Mouse (Mus musculus): ENCODE results near the gene Rbm38. TPM values are rescaled to one million over a fixed set of nuclear protein-coding genes. Genes with fewer than 3 reads are reported as not detected.
A peak's percentile ranks its signal among the peaks of the same experiment; 100 is the strongest.

The Rbm38 gene
- polyA plus RNA-seq (2016; fragmentation: Nextera tagmentation; extraction: Ambion mirVana) = 65.0 and 67.6 TPM in 2 replicates

- Histone ChIP-seq H3K4me2 (peak within 1 kb of the TSS; percentile 76), H3K36me3 (replicated peaks) (peaks cover 25% of the 10 kb centered on the region), H3K4me3 (replicated peaks) (peak within 1 kb of the TSS; percentile 38), H3K9ac (peak within 1 kb of the TSS; percentile 36), H3K4me1 (peaks cover 49% of the 10 kb centered on the region), H3K27me3 (peaks cover 35% of the 10 kb centered on the region), H3K27ac (no peak within 1 kb of the TSS), H3K9me3 (no peaks in the 10 kb centered on the region)
- WGBS = 29% methylated on average over 11 of the region's 11 CpGs
- ATAC-seq (ENCODE audit: low FRiP score) = no peak
These were observed at the start of gene Rbm38 for GRCm38 (mm10) chr2:173020430-173020829. Gene Rbm38 (plus strand): TSS chr2:173020498.

- no peaks in the 10 kb centered on the region for H3K9me3 ChIP-seq
- no peak overlapping the region for H3K4me2 ChIP-seq
- H3K27ac ChIP-seq = no peak overlapping the region
- 86% methylated on average over 2 of the region's 2 CpGs for WGBS
- no peak for ATAC-seq (ENCODE audit: low FRiP score)
- H3K9ac ChIP-seq = no peak overlapping the region
- H3K36me3 ChIP-seq (replicated peaks) = no peaks in the 10 kb centered on the region
- H3K27me3 ChIP-seq = no peaks in the 10 kb centered on the region
- peaks cover 12% of the 10 kb centered on the region for H3K4me1 ChIP-seq
- no peak overlapping the region for H3K4me3 ChIP-seq (replicated peaks)
These were observed 48.4 kb upstream of the Rbm38 start for GRCm38 (mm10) chr2:172971865-172972264.

- no peak for ATAC-seq (ENCODE audit: low FRiP score)
- H3K4me3 ChIP-seq (replicated peaks) = no peak overlapping the region
- no peak overlapping the region for H3K27ac ChIP-seq
- H3K27me3 ChIP-seq = no peaks in the 10 kb centered on the region
- no peak overlapping the region for H3K4me2 ChIP-seq
- no peak overlapping the region for H3K9ac ChIP-seq
- no peaks in the 10 kb centered on the region for H3K9me3 ChIP-seq
- no peaks in the 10 kb centered on the region for H3K36me3 ChIP-seq (replicated peaks)
- peaks cover 25% of the 10 kb centered on the region for H3K4me1 ChIP-seq
- 25% methylated on average over 7 of the region's 7 CpGs for WGBS
These were observed 46.3 kb upstream of the Rbm38 start for GRCm38 (mm10) chr2:172973806-172974565.

- Histone ChIP-seq H3K27me3 (no peaks in the 10 kb centered on the region), H3K9ac (no peak overlapping the region), H3K36me3 (replicated peaks) (no peaks in the 10 kb centered on the region), H3K4me1 (peaks cover 25% of the 10 kb centered on the region), H3K4me3 (replicated peaks) (no peak overlapping the region), H3K4me2 (no peak overlapping the region), H3K27ac (no peak overlapping the region), H3K9me3 (peaks cover 2% of the 10 kb centered on the region; the same call in 1 of the 2 replicates)
- ATAC-seq (ENCODE audit: low FRiP score) = no peak
- WGBS = 33% methylated on average over 7 of the region's 7 CpGs
These were observed 45.6 kb upstream of the Rbm38 start for GRCm38 (mm10) chr2:172974701-172975100.

- Histone ChIP-seq H3K4me3 (replicated peaks) (no peak overlapping the region), H3K4me2 (no peak overlapping the region), H3K27ac (no peak overlapping the region), H3K36me3 (replicated peaks) (no peaks in the 10 kb centered on the region), H3K4me1 (peaks cover 25% of the 10 kb centered on the region), H3K27me3 (no peaks in the 10 kb centered on the region), H3K9ac (no peak overlapping the region), H3K9me3 (peaks cover 5% of the 10 kb centered on the region; the same call in 1 of the 2 replicates)
- ATAC-seq (ENCODE audit: low FRiP score) = no peak
- 86% methylated on average over 6 of the region's 6 CpGs for WGBS
These were observed 45.1 kb upstream of the Rbm38 start for GRCm38 (mm10) chr2:172975159-172975558.

GRCm38 (mm10) chr2:172976661-172977238 lies 43.5 kb upstream of the Rbm38 start:
- no peaks in the 10 kb centered on the region for H3K36me3 ChIP-seq (replicated peaks)
- peak overlapping the region; percentile 45; the same call in 1 of the 2 replicates for H3K4me2 ChIP-seq
- no peak overlapping the region for H3K27ac ChIP-seq
- H3K4me1 ChIP-seq = peaks cover 25% of the 10 kb centered on the region
- H3K9me3 ChIP-seq = peaks cover 5% of the 10 kb centered on the region; the same call in 1 of the 2 replicates
- no peak overlapping the region for H3K4me3 ChIP-seq (replicated peaks)
- no peaks in the 10 kb centered on the region for H3K27me3 ChIP-seq
- ATAC-seq (ENCODE audit: low FRiP score) = no peak
- WGBS = 23% methylated on average over 7 of the region's 7 CpGs
- no peak overlapping the region for H3K9ac ChIP-seq

- H3K27ac ChIP-seq = peak within 1 kb of the TSS; percentile 59; the same call in 1 of the 2 replicates
- no peaks in the 10 kb centered on the region for H3K27me3 ChIP-seq
These were observed 42.7 kb upstream of the Rbm38 start, which contains the start of gene Spo11 for GRCm38 (mm10) chr2:172977409-172978130. Gene Spo11 (plus strand): TSS chr2:172977700.

GRCm38 (mm10) chr2:172978131-172978633 lies 42.1 kb upstream of the Rbm38 start:
- Histone ChIP-seq H3K27ac (peak overlapping the region; percentile 59; the same call in 1 of the 2 replicates), H3K4me1 (peaks cover 25% of the 10 kb centered on the region), H3K4me2 (no peak overlapping the region), H3K9ac (no peak overlapping the region), H3K4me3 (replicated peaks) (no peak overlapping the region), H3K9me3 (peaks cover 5% of the 10 kb centered on the region; the same call in 1 of the 2 replicates), H3K27me3 (no peaks in the 10 kb centered on the region), H3K36me3 (replicated peaks) (no peaks in the 10 kb centered on the region)
- no peak for ATAC-seq (ENCODE audit: low FRiP score)
- 48% methylated on average over 4 of the region's 4 CpGs for WGBS

More at GRCm38 (mm10) chr2:172977409-172978130, 42.7 kb upstream of the Rbm38 start, which contains the start of gene Spo11:
- H3K4me1 ChIP-seq = peaks cover 25% of the 10 kb centered on the region
- peaks cover 5% of the 10 kb centered on the region; the same call in 1 of the 2 replicates for H3K9me3 ChIP-seq
- H3K4me2 ChIP-seq = peak within 1 kb of the TSS; percentile 45
- ATAC-seq (ENCODE audit: low FRiP score) = peak; percentile 53; the same call in 1 of the 2 replicates
- H3K4me3 ChIP-seq (replicated peaks) = no peak within 1 kb of the TSS
- H3K9ac ChIP-seq = peak within 1 kb of the TSS; percentile 50
- no peaks in the 10 kb centered on the region for H3K36me3 ChIP-seq (replicated peaks)
- 9% methylated on average over 14 of the region's 14 CpGs for WGBS

- WGBS = 95% methylated on average over 43 of the region's 43 CpGs
- peaks cover 5% of the 10 kb centered on the region; the same call in 1 of the 2 replicates for H3K9me3 ChIP-seq
- H3K27me3 ChIP-seq = no peaks in the 10 kb centered on the region
- no peak overlapping the region for H3K27ac ChIP-seq
- no peaks in the 10 kb centered on the region for H3K36me3 ChIP-seq (replicated peaks)
- H3K4me3 ChIP-seq (replicated peaks) = no peak overlapping the region
- peaks cover 20% of the 10 kb centered on the region for H3K4me1 ChIP-seq
- H3K4me2 ChIP-seq = no peak overlapping the region
- ATAC-seq (ENCODE audit: low FRiP score) = no peak
- H3K9ac ChIP-seq = no peak overlapping the region
These were observed 40.5 kb upstream of the Rbm38 start for GRCm38 (mm10) chr2:172979666-172980345.

- Histone ChIP-seq H3K27ac (no peak overlapping the region), H3K27me3 (no peaks in the 10 kb centered on the region), H3K9me3 (peaks cover 5% of the 10 kb centered on the region; the same call in 1 of the 2 replicates), H3K4me1 (peaks cover 1% of the 10 kb centered on the region; the same call in 1 of the 2 replicates), H3K9ac (no peak overlapping the region), H3K4me3 (replicated peaks) (no peak overlapping the region), H3K36me3 (replicated peaks) (no peaks in the 10 kb centered on the region), H3K4me2 (no peak overlapping the region)
- WGBS = 81% methylated on average over 9 of the region's 9 CpGs
- ATAC-seq (ENCODE audit: low FRiP score) = no peak
These were observed 37.3 kb upstream of the Rbm38 start for GRCm38 (mm10) chr2:172982776-172983561.

GRCm38 (mm10) chr2:172990161-172990560 lies 30.1 kb upstream of the Rbm38 start:
- H3K4me2 ChIP-seq = no peak overlapping the region
- H3K9ac ChIP-seq = no peak overlapping the region
- ATAC-seq (ENCODE audit: low FRiP score) = no peak
- no peaks in the 10 kb centered on the region for H3K9me3 ChIP-seq
- no peak overlapping the region for H3K4me3 ChIP-seq (replicated peaks)
- H3K27me3 ChIP-seq = no peaks in the 10 kb centered on the region
- WGBS = 85% methylated on average over 6 of the region's 6 CpGs
- H3K4me1 ChIP-seq = no peaks in the 10 kb centered on the region
- no peaks in the 10 kb centered on the region for H3K36me3 ChIP-seq (replicated peaks)
- H3K27ac ChIP-seq = no peak overlapping the region

Measured in forebrain, embryonic 12.5 days (tissue).